Mouse (Mus musculus): ENCODE measurements around the gene Tra2a. TPM values are rescaled to one million over a fixed set of nuclear protein-coding genes. Genes with fewer than 3 reads are reported as not detected.

Tra2a gene
- polyA plus RNA-seq (2015; fragmentation: Nextera tagmentation; extraction: Ambion mirVana): 136 and 143 TPM in 2 replicates

DNA sequence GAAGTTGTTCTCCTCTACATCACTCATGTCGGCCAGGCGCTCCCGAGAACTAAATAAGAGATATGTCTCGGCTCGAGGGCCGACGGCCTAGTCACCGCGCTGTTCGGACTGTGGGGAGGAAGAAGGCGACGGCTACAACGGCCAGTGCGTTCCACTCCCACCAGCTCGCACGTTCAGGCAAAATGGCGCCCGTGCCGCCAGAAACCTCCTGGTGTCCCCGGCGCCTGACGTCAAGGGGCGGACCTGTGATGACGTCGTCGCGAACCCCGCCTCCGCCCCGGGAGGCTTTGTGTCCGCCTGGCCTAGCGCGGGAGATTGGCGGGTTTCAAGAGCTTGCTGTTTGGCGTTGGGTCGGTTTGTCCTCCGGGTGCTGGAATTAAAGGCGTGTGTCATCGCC, at the start of gene Tra2a:
Tra2a (minus strand) TSS at position 187 of the 397 bp plus-strand sequence.
- peaks cover 22% of the 10 kb centered on the region for H3K4me1 ChIP-seq
- no peaks in the 10 kb centered on the region for H3K9me3 ChIP-seq
- peak within 1 kb of the TSS; percentile 100 for H3K9ac ChIP-seq
- no peaks in the 10 kb centered on the region for H3K27me3 ChIP-seq
- ATAC-seq (ENCODE audit: insufficient number of reproducible peaks, insufficient read depth, low FRiP score, low TSS enrichment, low read depth): peak; percentile 86
- H3K4me2 ChIP-seq: peak within 1 kb of the TSS; percentile 70
- peak within 1 kb of the TSS; percentile 98 for H3K27ac ChIP-seq
- under 1% methylated on average over 39 of the region's 39 CpGs for WGBS
- no peaks in the 10 kb centered on the region for H3K36me3 ChIP-seq
- peak within 1 kb of the TSS; percentile 100 for H3K4me3 ChIP-seq

DNA sequence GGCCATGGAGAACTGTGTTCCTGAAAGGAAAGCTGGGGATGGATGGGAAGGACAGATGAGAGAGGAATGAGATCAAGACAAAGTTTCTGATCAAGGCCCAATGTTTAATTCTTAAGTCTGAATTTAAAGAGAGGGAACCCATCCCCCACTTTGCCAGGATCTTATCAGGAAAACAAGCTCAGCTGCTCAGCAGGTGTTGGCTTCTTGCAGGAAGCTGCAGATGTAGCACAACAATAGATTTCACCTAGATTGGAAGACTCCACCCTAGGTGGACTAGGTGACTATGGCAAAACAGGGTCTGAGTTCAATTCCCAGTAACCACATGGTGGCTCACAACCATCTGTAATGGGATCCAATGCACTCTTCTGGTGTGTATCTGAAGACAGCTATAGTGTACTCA, 34.5 kb upstream of the Tra2a start:
- no peaks in the 10 kb centered on the region for H3K27me3 ChIP-seq
- H3K9me3 ChIP-seq: no peaks in the 10 kb centered on the region
- H3K36me3 ChIP-seq: no peaks in the 10 kb centered on the region
- H3K9ac ChIP-seq: no peak overlapping the region
- H3K27ac ChIP-seq: no peak overlapping the region
- no peaks in the 10 kb centered on the region for H3K4me1 ChIP-seq
- no peak overlapping the region for H3K4me3 ChIP-seq
- ATAC-seq (ENCODE audit: insufficient number of reproducible peaks, insufficient read depth, low FRiP score, low TSS enrichment, low read depth): no peak
- no peak overlapping the region for H3K4me2 ChIP-seq

DNA sequence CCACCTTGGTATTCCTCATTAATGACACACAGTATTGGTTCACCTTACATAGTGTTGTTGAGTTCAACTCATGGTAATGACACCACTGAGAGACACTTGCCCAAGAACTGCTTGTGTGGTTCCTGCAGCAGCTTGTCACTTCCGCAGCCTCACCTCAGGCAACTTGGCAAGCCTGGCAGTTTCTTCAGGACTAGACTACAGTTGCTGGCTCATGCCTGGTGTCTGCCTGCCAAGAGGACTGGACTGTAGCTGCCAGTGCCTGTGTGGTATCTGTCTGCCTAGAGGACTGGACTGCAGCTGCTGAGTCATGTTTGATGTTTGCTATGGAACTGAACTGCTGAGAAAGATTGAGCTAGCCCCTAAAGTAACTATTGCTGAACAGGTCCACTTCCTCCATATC, 18.3 kb upstream of the Tra2a start:
- H3K27me3 ChIP-seq: no peaks in the 10 kb centered on the region
- H3K4me3 ChIP-seq: no peak overlapping the region
- 95% methylated on average over 1 of the region's 1 CpGs for WGBS
- no peaks in the 10 kb centered on the region for H3K9me3 ChIP-seq
- no peak overlapping the region for H3K27ac ChIP-seq
- H3K4me1 ChIP-seq: no peaks in the 10 kb centered on the region
- no peaks in the 10 kb centered on the region for H3K36me3 ChIP-seq
- H3K9ac ChIP-seq: no peak overlapping the region
- no peak overlapping the region for H3K4me2 ChIP-seq
- no peak for ATAC-seq (ENCODE audit: insufficient number of reproducible peaks, insufficient read depth, low FRiP score, low TSS enrichment, low read depth)

DNA sequence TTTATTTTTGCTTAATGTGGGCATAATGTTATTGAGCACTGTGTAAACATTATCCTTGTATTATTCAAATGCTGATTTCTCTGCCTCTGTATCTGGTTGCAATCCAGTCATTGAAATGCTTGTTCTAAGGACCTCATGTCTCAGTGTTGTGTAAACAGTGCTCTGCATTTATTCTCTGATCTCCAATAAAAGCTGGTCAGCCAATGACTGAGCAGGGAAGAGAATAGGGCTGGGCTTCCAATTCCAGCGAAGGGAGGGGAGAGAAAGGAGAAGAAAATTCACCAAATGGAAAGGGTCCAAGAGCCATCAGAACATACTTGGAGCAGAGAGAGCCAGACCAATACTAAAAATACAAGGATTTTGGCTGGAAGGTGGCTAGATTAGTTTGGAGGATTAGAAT, 17.1 kb upstream of the Tra2a start:
- WGBS: 38% methylated on average over 1 of the region's 1 CpGs
- H3K27ac ChIP-seq: no peak overlapping the region
- H3K4me3 ChIP-seq: no peak overlapping the region
- H3K9ac ChIP-seq: no peak overlapping the region
- H3K9me3 ChIP-seq: no peaks in the 10 kb centered on the region
- H3K36me3 ChIP-seq: no peaks in the 10 kb centered on the region
- H3K4me1 ChIP-seq: no peaks in the 10 kb centered on the region
- H3K27me3 ChIP-seq: no peaks in the 10 kb centered on the region
- no peak for ATAC-seq (ENCODE audit: insufficient number of reproducible peaks, insufficient read depth, low FRiP score, low TSS enrichment, low read depth)
- no peak overlapping the region for H3K4me2 ChIP-seq

DNA sequence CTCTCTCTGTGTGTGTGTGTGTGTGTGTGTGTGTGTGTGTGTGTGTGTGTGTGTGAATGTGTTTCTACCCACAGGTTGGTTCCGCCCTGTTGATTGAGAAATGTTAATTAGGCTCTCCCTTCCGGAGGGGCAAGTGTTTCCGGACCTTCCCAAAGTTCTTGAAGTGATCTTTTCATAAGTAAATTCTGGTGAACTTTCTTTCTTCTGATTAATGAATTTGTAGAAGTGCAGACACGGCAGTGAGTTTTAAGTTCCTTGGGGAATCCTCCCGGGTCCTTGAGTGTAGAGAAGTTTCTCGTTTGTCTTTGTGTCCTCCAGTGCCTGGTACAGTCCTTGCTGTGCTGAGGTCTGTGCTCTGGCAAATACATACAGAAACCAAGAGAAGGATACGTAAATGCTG, 11.5 kb upstream of the Tra2a start:
- no peak overlapping the region for H3K4me2 ChIP-seq
- WGBS: 83% methylated on average over 7 of the region's 7 CpGs

DNA sequence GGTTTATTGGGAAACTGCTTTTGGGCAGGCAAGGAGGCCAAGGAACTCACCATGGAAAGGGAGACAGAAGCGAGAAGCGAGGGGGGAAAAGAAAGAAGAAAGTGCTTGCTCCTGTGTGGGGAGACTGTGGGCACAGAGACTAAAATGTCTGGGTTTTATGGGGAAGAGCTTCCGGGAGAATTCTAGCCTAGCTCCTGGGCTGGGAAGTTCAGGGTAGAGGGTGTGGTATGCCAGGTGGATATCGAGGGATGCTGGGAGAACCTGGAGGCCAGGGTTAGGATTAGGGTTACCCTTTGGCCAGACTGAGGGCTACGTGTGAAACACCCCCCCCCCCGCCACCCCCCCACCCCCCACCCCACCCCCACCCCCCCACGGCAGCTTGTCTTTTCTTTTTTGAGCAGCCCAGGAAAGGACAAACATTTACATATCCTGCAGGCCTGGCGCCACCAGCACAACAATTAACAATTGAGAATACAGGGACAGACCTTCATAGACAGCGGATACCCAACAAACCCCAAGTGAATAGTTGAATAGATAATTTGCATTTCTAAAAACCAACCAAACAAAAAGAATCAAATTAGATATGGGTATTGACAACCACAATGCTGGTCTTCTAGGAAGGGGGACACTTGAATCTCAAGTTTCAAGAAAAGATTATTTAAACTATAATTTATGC, 10.7 kb upstream of the Tra2a start:
- H3K4me2 ChIP-seq: no peak overlapping the region
- no peak overlapping the region for H3K27ac ChIP-seq
- no peaks in the 10 kb centered on the region for H3K4me1 ChIP-seq
- no peaks in the 10 kb centered on the region for H3K36me3 ChIP-seq
- no peak overlapping the region for H3K9ac ChIP-seq
- no peaks in the 10 kb centered on the region for H3K27me3 ChIP-seq
- no peak for ATAC-seq (ENCODE audit: insufficient number of reproducible peaks, insufficient read depth, low FRiP score, low TSS enrichment, low read depth)
- H3K4me3 ChIP-seq: no peak overlapping the region
- WGBS: 64% methylated on average over 9 of the region's 9 CpGs
- no peaks in the 10 kb centered on the region for H3K9me3 ChIP-seq

More for the DNA sequence above, 11.5 kb upstream of the Tra2a start:
- H3K4me3 ChIP-seq: no peak overlapping the region
- ATAC-seq (ENCODE audit: insufficient number of reproducible peaks, insufficient read depth, low FRiP score, low TSS enrichment, low read depth): no peak
- H3K4me1 ChIP-seq: no peaks in the 10 kb centered on the region
- H3K27me3 ChIP-seq: no peaks in the 10 kb centered on the region
- no peaks in the 10 kb centered on the region for H3K36me3 ChIP-seq
- H3K27ac ChIP-seq: no peak overlapping the region
- no peak overlapping the region for H3K9ac ChIP-seq
- H3K9me3 ChIP-seq: no peaks in the 10 kb centered on the region

DNA sequence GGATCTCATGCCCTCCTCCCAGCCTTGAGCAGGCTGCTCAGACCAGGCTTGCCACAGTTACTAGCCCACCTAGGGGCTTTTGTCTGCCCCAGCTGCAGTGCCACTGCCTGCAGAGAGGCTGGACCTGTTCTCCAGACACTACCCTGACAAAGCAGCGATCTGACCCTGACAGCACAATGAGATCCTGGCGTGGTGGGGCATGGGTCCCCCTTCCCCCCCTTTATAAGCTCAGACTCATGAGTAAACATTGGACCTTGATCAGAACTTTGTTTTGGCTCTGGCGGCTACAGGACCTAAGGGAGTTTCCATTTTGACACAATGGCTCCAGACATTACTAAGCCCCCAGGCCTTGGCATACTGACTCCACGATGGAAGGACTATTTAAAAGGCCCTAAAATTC, 10.1 kb upstream of the Tra2a start:
- Histone ChIP-seq H3K9me3 (no peaks in the 10 kb centered on the region), H3K4me1 (no peaks in the 10 kb centered on the region), H3K27me3 (no peaks in the 10 kb centered on the region), H3K4me3 (no peak overlapping the region), H3K36me3 (no peaks in the 10 kb centered on the region), H3K27ac (no peak overlapping the region), H3K9ac (no peak overlapping the region), H3K4me2 (no peak overlapping the region)
- no peak for ATAC-seq (ENCODE audit: insufficient number of reproducible peaks, insufficient read depth, low FRiP score, low TSS enrichment, low read depth)
- WGBS: 17% methylated on average over 4 of the region's 4 CpGs

DNA sequence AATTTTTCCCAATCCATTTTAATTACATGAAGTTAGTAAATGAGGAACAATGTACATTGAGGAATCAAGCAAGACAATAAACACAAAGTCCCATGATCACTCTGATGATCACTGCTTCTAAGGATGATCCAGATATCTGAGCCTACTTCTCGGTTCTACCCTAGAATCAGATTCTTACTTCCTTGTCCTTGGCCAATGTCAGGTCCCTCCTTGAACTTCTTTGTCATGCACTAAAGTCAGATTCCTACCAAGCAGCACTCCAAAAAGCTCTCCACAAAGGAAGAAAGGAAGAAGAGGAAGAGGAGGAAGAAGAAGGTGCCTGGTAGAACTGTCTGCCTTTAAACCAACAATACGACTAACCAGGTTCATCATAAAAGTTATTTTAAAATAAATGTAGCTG, 9.0 kb upstream of the Tra2a start:
- 82% methylated on average over 2 of the region's 2 CpGs for WGBS
- H3K9me3 ChIP-seq: no peaks in the 10 kb centered on the region

DNA sequence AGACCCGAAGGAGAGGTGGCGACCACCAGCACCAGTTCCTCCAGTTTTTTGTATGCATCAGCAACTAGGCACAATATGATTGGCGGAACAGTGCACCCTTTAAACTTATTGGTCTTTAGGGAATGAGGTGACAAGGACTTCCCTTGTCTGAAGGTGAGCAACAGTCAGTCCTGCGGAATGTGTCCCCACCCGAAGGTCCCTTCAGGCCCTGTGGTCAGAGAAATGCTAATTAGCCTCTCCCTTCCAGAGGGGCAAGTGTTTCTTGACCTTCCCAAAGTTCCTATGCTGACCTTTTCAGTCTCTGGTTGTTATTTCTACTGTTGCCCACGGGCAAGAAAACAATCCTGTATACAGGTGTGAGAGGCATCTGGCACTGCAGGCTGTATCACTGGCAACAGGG, 8.0 kb upstream of the Tra2a start:
- ATAC-seq (ENCODE audit: insufficient number of reproducible peaks, insufficient read depth, low FRiP score, low TSS enrichment, low read depth): no peak
- no peaks in the 10 kb centered on the region for H3K9me3 ChIP-seq
- H3K4me1 ChIP-seq: no peaks in the 10 kb centered on the region
- WGBS: 59% methylated on average over 6 of the region's 6 CpGs
- no peak overlapping the region for H3K9ac ChIP-seq
- H3K36me3 ChIP-seq: no peaks in the 10 kb centered on the region
- no peaks in the 10 kb centered on the region for H3K27me3 ChIP-seq
- no peak overlapping the region for H3K4me3 ChIP-seq
- no peak overlapping the region for H3K27ac ChIP-seq
- H3K4me2 ChIP-seq: no peak overlapping the region

More for the DNA sequence above, 9.0 kb upstream of the Tra2a start:
- H3K36me3 ChIP-seq: no peaks in the 10 kb centered on the region
- no peak overlapping the region for H3K4me2 ChIP-seq
- no peak for ATAC-seq (ENCODE audit: insufficient number of reproducible peaks, insufficient read depth, low FRiP score, low TSS enrichment, low read depth)
- no peak overlapping the region for H3K27ac ChIP-seq
- H3K9ac ChIP-seq: no peak overlapping the region
- H3K4me1 ChIP-seq: no peaks in the 10 kb centered on the region
- H3K4me3 ChIP-seq: no peak overlapping the region
- H3K27me3 ChIP-seq: no peaks in the 10 kb centered on the region

DNA sequence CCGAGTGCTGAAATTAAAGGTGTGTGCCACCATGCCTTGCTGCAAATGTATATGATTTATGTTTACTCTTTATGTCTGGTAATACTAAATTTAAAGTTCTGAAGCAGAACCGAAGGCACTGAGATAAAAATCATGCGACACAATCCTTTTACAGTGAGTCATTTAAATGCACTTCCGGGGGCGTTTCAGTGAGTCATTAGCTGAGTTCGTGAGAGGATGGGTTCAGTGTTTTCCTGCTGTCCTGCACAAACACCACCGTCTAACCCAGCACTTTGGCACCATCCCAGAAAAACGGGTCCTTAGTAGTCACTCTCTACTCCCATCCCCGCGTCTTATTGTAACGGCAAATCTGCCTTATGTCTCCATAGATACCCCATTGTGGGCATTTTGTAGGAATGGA, 6.1 kb upstream of the Tra2a start:
- Histone ChIP-seq H3K4me2 (no peak overlapping the region), H3K27me3 (no peaks in the 10 kb centered on the region), H3K4me1 (no peaks in the 10 kb centered on the region), H3K9me3 (no peaks in the 10 kb centered on the region), H3K9ac (no peak overlapping the region), H3K4me3 (no peak overlapping the region), H3K36me3 (no peaks in the 10 kb centered on the region), H3K27ac (no peak overlapping the region)
- no peak for ATAC-seq (ENCODE audit: insufficient number of reproducible peaks, insufficient read depth, low FRiP score, low TSS enrichment, low read depth)
- WGBS: 72% methylated on average over 11 of the region's 11 CpGs

DNA sequence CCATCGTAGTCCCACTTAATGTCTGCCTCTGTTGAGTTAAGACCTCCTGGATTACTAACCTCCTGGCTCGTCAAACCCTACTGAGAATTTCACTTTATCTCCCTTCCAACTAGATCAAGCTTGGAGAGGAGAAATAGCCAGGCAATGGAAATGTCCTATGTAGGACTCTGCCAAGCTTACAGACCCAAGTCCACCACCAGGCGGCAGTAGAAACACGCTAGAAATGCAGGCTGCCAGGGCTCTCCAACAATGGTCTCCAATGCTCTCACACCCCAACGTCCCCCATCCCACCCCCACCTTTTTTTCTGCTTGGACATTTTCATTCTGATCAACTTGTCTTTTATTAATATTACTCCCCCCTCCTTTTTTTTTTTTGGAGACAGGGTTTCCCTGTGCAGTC, 5.4 kb upstream of the Tra2a start:
- WGBS: 18% methylated on average over 5 of the region's 5 CpGs
- H3K4me3 ChIP-seq: no peak overlapping the region
- H3K27ac ChIP-seq: no peak overlapping the region
- H3K4me1 ChIP-seq: no peaks in the 10 kb centered on the region
- no peak overlapping the region for H3K4me2 ChIP-seq
- H3K9ac ChIP-seq: no peak overlapping the region
- no peaks in the 10 kb centered on the region for H3K27me3 ChIP-seq
- 0 out of 2 replicates have a peak, but pooled peaks have one; percentile 52 for ATAC-seq (ENCODE audit: insufficient number of reproducible peaks, insufficient read depth, low FRiP score, low TSS enrichment, low read depth)
- H3K9me3 ChIP-seq: no peaks in the 10 kb centered on the region
- H3K36me3 ChIP-seq: no peaks in the 10 kb centered on the region

DNA sequence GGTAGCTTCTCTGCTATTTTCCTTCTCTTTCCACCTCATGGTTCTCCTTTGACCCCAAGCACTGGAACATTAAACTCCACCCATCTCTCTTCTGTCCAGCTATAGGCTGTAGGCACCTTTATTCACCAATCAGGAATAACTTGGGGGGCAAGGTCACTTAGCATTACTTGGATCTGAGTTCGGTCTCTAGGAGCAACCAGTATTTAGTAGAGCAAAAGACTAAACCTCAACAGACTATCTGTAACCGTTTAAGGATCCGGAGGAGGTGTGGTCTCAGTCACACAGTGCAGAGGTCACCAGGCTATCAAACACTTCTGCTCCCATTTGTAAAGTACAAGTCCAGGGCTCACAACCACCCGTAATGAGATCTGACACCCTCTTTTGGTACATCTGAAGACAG, 3.9 kb upstream of the Tra2a start:
- H3K27ac ChIP-seq: no peak overlapping the region
- no peak for ATAC-seq (ENCODE audit: insufficient number of reproducible peaks, insufficient read depth, low FRiP score, low TSS enrichment, low read depth)
- whole genome bisulfite sequencing: 62% methylated on average over 4 of the region's 4 CpGs
- no peaks in the 10 kb centered on the region for H3K27me3 ChIP-seq
- H3K4me3 ChIP-seq: no peak overlapping the region
- no peak overlapping the region for H3K4me2 ChIP-seq
- H3K9ac ChIP-seq: no peak overlapping the region
- no peaks in the 10 kb centered on the region for H3K36me3 ChIP-seq
- H3K4me1 ChIP-seq: no peaks in the 10 kb centered on the region
- H3K9me3 ChIP-seq: no peaks in the 10 kb centered on the region

All from embryonic facial prominence, embryonic 13.5 days (tissue).